Mouse (Mus musculus): ENCODE data around the gene Klhdc2. TPM values are rescaled to one million over a fixed set of nuclear protein-coding genes. Genes with fewer than 3 reads are reported as not detected.

Klhdc2 gene
- total RNA-seq (2023) = 10 to 100 TPM; 21.0 to 24.6 TPM

GRCm38 (mm10) chr12:69296511-69297410 lies at the start of gene Klhdc2:
Klhdc2 (plus strand) TSS chr12:69296681.

GRCm38 (mm10) chr12:69356546-69357299 lies 60.2 kb downstream of the Klhdc2 start, which contains the start of gene Nemf:
Nemf (minus strand) TSS chr12:69357165.

Other genes with a start within 250 kb of the Klhdc2 start
- 1,000 to 10,000 TPM; 1,464 to 1,683 TPM for gene Rps29, start 137.5 kb upstream of the Klhdc2 start, total RNA-seq (2023)
- 1 to 10 TPM; 4.1 to 5.5 TPM for gene Lrr1, start 127.9 kb upstream of the Klhdc2 start, total RNA-seq (2023)
- 100 to 1,000 TPM; 209 to 241 TPM for gene Rpl36al, start 112.6 kb upstream of the Klhdc2 start, total RNA-seq (2023)
- 10 to 100 TPM; 27.9 to 31.4 TPM for gene Mgat2, start 112.5 kb upstream of the Klhdc2 start, total RNA-seq (2023)
- 1 to 10 TPM; 3.9 to 7.7 TPM for gene Gm49383, start 99.6 kb upstream of the Klhdc2 start, total RNA-seq (2023)
- gene Dnaaf2, start 98.3 kb upstream of the Klhdc2 start, total RNA-seq (2023) = 1 to 10 TPM in 1 of 2 experiments, under 1 TPM in 1; 0.82 to 2.5 TPM
- 1 to 10 TPM; 4.4 to 6.1 TPM for gene Gm49384, start 92.4 kb upstream of the Klhdc2 start, total RNA-seq (2023)
- gene Pole2, start 68.5 kb upstream of the Klhdc2 start, total RNA-seq (2023) = 1 to 10 TPM; 8.2 to 8.4 TPM
- gene Klhdc1, start 55.5 kb upstream of the Klhdc2 start, total RNA-seq (2023) = 1 to 10 TPM in 1 of 2 experiments, under 1 TPM in 1; 0.64 to 1.0 TPM
- 10 to 100 TPM; 31.1 to 40.9 TPM for gene Nemf, start 60.5 kb downstream of the Klhdc2 start, total RNA-seq (2023)
- 100 to 1,000 TPM; 134 to 152 TPM for gene Arf6, start 75.5 kb downstream of the Klhdc2 start, total RNA-seq (2023)
- under 1 TPM; 0.62 to 0.66 TPM for gene Gm9887, start 75.8 kb downstream of the Klhdc2 start, total RNA-seq (2023)

Measured in neutrophil, adult 59 days (primary cell).